Mouse (Mus musculus): ENCODE measurements around the gene Gpr22. TPM values are rescaled to one million over a fixed set of nuclear protein-coding genes. Genes with fewer than 3 reads are reported as not detected.

Gpr22 gene
- polyA plus RNA-seq, 1 experiment from 2014 or later: 0.79 TPM

DNA sequence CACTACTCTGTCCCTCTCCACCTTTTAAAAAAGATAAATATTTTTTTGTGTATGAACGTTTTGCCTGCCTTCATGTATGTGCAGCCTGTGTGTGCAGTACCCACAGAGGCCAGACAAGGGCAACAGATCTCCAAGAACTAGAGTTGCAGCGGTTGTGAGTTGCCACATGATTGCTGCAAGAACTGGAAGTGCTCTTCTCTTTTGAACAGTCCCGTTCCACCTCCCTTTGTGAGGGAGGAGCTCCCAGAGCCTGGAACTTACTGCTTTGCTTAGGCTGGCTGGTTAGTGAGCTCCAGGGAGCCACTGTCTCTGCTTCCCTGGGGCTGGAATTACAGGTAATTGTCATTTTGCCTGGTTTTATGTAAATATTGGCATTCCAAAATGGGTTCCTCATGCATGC lies 10.8 kb upstream of the Gpr22 start:
- 90% methylated on average over 3 of the region's 3 CpGs for WGBS
- Histone ChIP-seq H3K27me3 (ENCODE audit: control insufficient read depth, insufficient read depth, low read depth, low read length) (no peaks in the 10 kb centered on the region), H3K4me3 (ENCODE audit: low read length) (no peak overlapping the region), H3K27ac (ENCODE audit: low read length) (no peak overlapping the region), H3K4me1 (replicated peaks; ENCODE audit: control insufficient read depth, insufficient read depth, low read length) (peaks cover 6% of the 10 kb centered on the region; the same call in 1 of the 2 replicates), H3K36me3 (ENCODE audit: control insufficient read depth, insufficient read depth, low read length) (no peaks in the 10 kb centered on the region), H3K9me3 (ENCODE audit: control insufficient read depth, low read length) (no peaks in the 10 kb centered on the region), H3K4me2 (ENCODE audit: low read depth, low read length) (no peak overlapping the region), H3K9ac (ENCODE audit: low read length) (no peak overlapping the region)
- ATAC-seq (ENCODE audit: low read depth): no peak

DNA sequence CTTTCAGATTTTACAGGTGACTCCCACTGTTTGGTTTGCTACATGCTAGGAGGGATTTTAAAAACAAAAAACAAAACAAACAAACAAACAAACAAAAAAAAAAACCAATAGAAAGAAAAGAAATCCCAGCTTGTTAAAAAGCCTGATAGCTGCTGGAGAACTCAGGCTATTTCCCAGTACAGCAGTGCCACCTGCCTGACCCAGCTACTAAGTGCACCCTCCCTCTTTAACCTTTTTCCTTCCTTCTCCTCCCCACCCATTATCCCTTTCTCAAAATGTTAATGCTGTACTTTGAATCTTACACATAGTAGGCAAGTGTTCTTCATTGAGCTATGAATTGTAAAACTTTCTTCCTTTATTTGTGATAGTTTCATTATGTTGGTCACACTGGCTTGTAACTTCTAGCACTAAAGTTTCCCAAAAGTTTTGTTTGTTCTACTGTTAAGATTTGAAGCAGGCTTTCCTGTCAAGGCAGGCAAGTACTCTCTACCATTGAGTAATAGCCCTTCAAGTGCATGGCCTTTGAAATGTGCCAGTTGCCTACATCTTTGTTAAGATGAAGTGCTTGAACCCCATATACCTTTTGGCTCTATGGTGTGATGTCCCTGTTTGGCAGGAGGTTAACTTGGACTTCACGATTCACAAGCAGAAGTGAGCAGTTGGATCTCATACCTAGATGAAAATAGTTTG lies 6.0 kb upstream of the Gpr22 start:
- peaks cover 10% of the 10 kb centered on the region; the same call in 1 of the 2 replicates for H3K4me1 ChIP-seq (replicated peaks; ENCODE audit: control insufficient read depth, insufficient read depth, low read length)
- no peak overlapping the region for H3K9ac ChIP-seq (ENCODE audit: low read length)
- ATAC-seq (ENCODE audit: low read depth): peak; percentile 66; the same call in 1 of the 2 replicates
- no peaks in the 10 kb centered on the region for H3K36me3 ChIP-seq (ENCODE audit: control insufficient read depth, insufficient read depth, low read length)
- no peak overlapping the region for H3K4me3 ChIP-seq (ENCODE audit: low read length)
- H3K9me3 ChIP-seq (ENCODE audit: control insufficient read depth, low read length): no peaks in the 10 kb centered on the region
- H3K4me2 ChIP-seq (ENCODE audit: low read depth, low read length): no peak overlapping the region
- 74% methylated on average over 1 of the region's 1 CpGs for WGBS
- H3K27me3 ChIP-seq (ENCODE audit: control insufficient read depth, insufficient read depth, low read depth, low read length): no peaks in the 10 kb centered on the region
- peak overlapping the region; percentile 86 for H3K27ac ChIP-seq (ENCODE audit: low read length)

DNA sequence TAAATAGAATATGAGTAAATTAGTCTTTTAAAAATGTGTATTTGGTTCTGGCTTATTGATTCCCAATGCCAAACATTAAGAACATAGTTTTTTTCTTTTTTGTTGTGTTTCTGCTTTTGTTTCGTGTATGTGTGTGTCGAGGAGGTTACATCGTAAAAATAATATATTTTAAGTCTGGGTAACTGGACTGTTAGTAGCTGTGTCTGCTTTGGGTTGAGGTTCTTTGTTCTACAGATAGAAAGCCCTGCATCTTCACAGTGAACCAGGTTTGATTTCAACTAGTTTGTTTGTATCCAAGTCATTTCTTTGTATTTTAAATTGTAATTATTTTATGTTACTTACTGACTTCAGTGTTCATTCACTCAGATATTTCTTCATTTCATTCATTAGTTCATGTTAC lies 323 bp upstream of the Gpr22 start:
- Histone ChIP-seq H3K4me1 (replicated peaks; ENCODE audit: control insufficient read depth, insufficient read depth, low read length) (peaks cover under 1% of the 10 kb centered on the region; the same call in 1 of the 2 replicates), H3K9me3 (ENCODE audit: control insufficient read depth, low read length) (no peaks in the 10 kb centered on the region), H3K4me3 (ENCODE audit: low read length) (no peak overlapping the region), H3K4me2 (ENCODE audit: low read depth, low read length) (no peak overlapping the region), H3K9ac (ENCODE audit: low read length) (no peak overlapping the region), H3K27ac (ENCODE audit: low read length) (no peak overlapping the region), H3K27me3 (ENCODE audit: control insufficient read depth, insufficient read depth, low read depth, low read length) (no peaks in the 10 kb centered on the region), H3K36me3 (ENCODE audit: control insufficient read depth, insufficient read depth, low read length) (no peaks in the 10 kb centered on the region)
- no peak for ATAC-seq (ENCODE audit: low read depth)
- 90% methylated on average over 3 of the region's 3 CpGs for WGBS

DNA sequence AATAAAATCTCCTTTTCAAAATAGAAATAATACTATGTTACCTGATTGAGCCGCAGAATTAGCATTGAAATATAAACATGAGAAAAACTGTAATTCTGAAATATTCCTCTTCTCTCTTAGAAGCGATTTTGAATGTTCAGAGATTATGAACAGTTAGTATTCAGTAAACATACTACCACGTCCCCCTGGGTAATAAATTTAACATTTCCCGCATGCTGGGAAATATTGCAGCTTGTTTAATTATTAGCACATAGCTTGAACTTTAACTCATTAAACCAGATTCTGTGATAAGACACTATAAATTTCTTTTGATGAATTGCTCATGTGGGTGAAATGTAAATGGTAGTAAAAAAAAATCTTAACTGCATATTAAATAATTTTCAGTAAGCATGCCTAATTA lies 1.0 kb downstream of the Gpr22 start:
- 63% methylated on average over 4 of the region's 4 CpGs for WGBS
- H3K9me3 ChIP-seq (ENCODE audit: control insufficient read depth, low read length): no peaks in the 10 kb centered on the region

DNA sequence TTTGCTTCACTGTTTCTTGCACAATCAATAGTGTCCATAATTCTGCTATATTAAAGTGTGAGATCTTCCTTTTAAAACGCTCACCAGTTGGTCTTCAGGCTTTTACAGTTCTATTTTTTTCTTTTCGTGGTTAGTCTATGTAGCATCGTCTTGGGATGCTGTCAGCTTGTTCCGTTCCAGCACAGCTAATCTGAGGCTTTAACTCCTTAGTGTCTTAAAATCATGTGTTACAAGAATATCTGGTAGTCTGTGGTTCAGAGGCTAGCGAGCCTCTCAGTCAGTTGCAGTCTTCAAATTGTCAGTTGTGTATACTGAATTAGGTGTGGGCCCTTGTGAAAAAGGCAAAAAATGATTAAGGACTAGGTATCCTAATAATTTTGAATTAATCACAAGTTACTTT lies 1.5 kb downstream of the Gpr22 start:
- WGBS: 44% methylated on average over 5 of the region's 5 CpGs
- H3K4me1 ChIP-seq (replicated peaks; ENCODE audit: control insufficient read depth, insufficient read depth, low read length): no peaks in the 10 kb centered on the region
- H3K9me3 ChIP-seq (ENCODE audit: control insufficient read depth, low read length): no peaks in the 10 kb centered on the region
- H3K4me3 ChIP-seq (ENCODE audit: low read length): no peak overlapping the region
- H3K4me2 ChIP-seq (ENCODE audit: low read depth, low read length): no peak overlapping the region
- H3K27ac ChIP-seq (ENCODE audit: low read length): no peak overlapping the region
- no peaks in the 10 kb centered on the region for H3K36me3 ChIP-seq (ENCODE audit: control insufficient read depth, insufficient read depth, low read length)
- no peak overlapping the region for H3K9ac ChIP-seq (ENCODE audit: low read length)
- H3K27me3 ChIP-seq (ENCODE audit: control insufficient read depth, insufficient read depth, low read depth, low read length): no peaks in the 10 kb centered on the region
- ATAC-seq (ENCODE audit: low read depth): no peak

More for the DNA sequence above, 1.0 kb downstream of the Gpr22 start:
- H3K36me3 ChIP-seq (ENCODE audit: control insufficient read depth, insufficient read depth, low read length): no peaks in the 10 kb centered on the region
- no peak overlapping the region for H3K4me2 ChIP-seq (ENCODE audit: low read depth, low read length)
- no peak overlapping the region for H3K4me3 ChIP-seq (ENCODE audit: low read length)
- ATAC-seq (ENCODE audit: low read depth): no peak
- no peak overlapping the region for H3K27ac ChIP-seq (ENCODE audit: low read length)
- no peak overlapping the region for H3K9ac ChIP-seq (ENCODE audit: low read length)
- H3K4me1 ChIP-seq (replicated peaks; ENCODE audit: control insufficient read depth, insufficient read depth, low read length): no peaks in the 10 kb centered on the region
- H3K27me3 ChIP-seq (ENCODE audit: control insufficient read depth, insufficient read depth, low read depth, low read length): no peaks in the 10 kb centered on the region

DNA sequence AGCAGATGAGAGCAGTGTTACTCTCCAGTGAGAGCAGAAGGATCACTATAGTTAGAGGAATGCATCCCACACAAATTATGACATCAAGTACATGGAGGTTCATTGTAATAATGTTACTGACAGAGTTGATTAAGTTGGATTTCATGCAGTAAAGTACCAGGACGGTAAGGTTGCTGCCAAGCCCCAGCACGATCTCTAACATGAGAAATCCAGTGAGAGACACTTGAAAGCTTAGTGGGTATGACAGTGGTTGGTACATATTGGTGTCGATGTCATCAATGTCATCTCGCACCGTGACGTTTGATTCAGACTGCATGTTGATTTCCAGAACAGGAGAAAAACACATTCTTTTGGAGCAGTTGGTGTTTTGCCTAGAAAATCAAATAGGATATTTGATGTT lies 4.1 kb downstream of the Gpr22 start:
- Histone ChIP-seq H3K9ac (ENCODE audit: low read length) (no peak overlapping the region), H3K27me3 (ENCODE audit: control insufficient read depth, insufficient read depth, low read depth, low read length) (no peaks in the 10 kb centered on the region)

DNA sequence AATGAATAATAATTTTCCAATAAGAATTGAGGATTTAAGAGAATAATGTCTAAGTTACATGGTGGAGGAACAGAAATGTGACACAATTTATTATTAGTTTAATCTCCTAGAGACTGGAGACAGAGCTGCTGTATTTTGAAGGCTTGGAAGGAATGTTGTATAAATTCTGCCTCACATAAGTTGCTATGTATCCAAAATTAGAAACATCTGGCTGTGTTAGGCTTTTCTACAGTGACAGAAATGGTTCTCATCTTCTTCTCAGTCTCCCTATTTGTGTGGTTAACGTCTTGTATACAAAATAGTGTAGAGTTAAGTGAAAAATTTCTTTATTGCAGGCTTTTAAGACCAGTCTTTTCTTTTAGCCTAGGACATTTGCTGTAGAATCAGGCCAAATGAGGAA lies 6.2 kb downstream of the Gpr22 start:
- no peak overlapping the region for H3K27ac ChIP-seq (ENCODE audit: low read length)

More for the DNA sequence above, 4.1 kb downstream of the Gpr22 start:
- no peak overlapping the region for H3K4me2 ChIP-seq (ENCODE audit: low read depth, low read length)
- 83% methylated on average over 6 of the region's 6 CpGs for WGBS
- H3K4me1 ChIP-seq (replicated peaks; ENCODE audit: control insufficient read depth, insufficient read depth, low read length): no peaks in the 10 kb centered on the region
- ATAC-seq (ENCODE audit: low read depth): no peak
- H3K27ac ChIP-seq (ENCODE audit: low read length): no peak overlapping the region
- no peaks in the 10 kb centered on the region for H3K36me3 ChIP-seq (ENCODE audit: control insufficient read depth, insufficient read depth, low read length)
- no peaks in the 10 kb centered on the region for H3K9me3 ChIP-seq (ENCODE audit: control insufficient read depth, low read length)
- H3K4me3 ChIP-seq (ENCODE audit: low read length): no peak overlapping the region

DNA sequence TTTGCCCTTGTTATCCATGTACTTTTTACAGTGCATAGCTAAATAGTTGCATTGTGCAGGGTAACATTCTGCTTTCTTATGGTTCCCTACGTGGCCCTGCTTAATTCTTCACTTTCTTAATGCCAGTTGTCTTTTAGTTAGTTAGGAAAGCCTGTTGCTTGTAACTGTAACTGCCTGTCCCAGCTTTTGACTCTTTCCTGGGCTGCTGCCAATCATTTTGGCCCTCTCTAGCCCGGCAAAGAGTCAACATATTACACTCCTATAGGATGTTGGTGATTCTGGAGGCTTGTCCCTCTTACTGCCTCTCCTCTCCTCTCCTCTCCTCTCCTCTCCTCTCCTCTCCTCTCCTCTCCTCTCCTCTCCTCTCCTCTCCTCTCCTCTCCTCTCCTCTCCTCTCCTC lies 7.6 kb downstream of the Gpr22 start:
- H3K4me2 ChIP-seq (ENCODE audit: low read depth, low read length): no peak overlapping the region
- no peaks in the 10 kb centered on the region for H3K4me1 ChIP-seq (replicated peaks; ENCODE audit: control insufficient read depth, insufficient read depth, low read length)
- H3K36me3 ChIP-seq (ENCODE audit: control insufficient read depth, insufficient read depth, low read length): no peaks in the 10 kb centered on the region
- ATAC-seq (ENCODE audit: low read depth): no peak
- no peaks in the 10 kb centered on the region for H3K27me3 ChIP-seq (ENCODE audit: control insufficient read depth, insufficient read depth, low read depth, low read length)
- no peak overlapping the region for H3K27ac ChIP-seq (ENCODE audit: low read length)
- H3K9me3 ChIP-seq (ENCODE audit: control insufficient read depth, low read length): no peaks in the 10 kb centered on the region
- H3K9ac ChIP-seq (ENCODE audit: low read length): no peak overlapping the region
- no peak overlapping the region for H3K4me3 ChIP-seq (ENCODE audit: low read length)
- 43% methylated on average over 2 of the region's 2 CpGs for WGBS

More for the DNA sequence above, 6.2 kb downstream of the Gpr22 start:
- Histone ChIP-seq H3K9me3 (ENCODE audit: control insufficient read depth, low read length) (no peaks in the 10 kb centered on the region), H3K9ac (ENCODE audit: low read length) (no peak overlapping the region), H3K27me3 (ENCODE audit: control insufficient read depth, insufficient read depth, low read depth, low read length) (no peaks in the 10 kb centered on the region), H3K36me3 (ENCODE audit: control insufficient read depth, insufficient read depth, low read length) (no peaks in the 10 kb centered on the region), H3K4me2 (ENCODE audit: low read depth, low read length) (no peak overlapping the region), H3K4me1 (replicated peaks; ENCODE audit: control insufficient read depth, insufficient read depth, low read length) (no peaks in the 10 kb centered on the region), H3K4me3 (ENCODE audit: low read length) (no peak overlapping the region)
- no peak for ATAC-seq (ENCODE audit: low read depth)
- 33% methylated on average over 1 of the region's 1 CpGs for WGBS

DNA sequence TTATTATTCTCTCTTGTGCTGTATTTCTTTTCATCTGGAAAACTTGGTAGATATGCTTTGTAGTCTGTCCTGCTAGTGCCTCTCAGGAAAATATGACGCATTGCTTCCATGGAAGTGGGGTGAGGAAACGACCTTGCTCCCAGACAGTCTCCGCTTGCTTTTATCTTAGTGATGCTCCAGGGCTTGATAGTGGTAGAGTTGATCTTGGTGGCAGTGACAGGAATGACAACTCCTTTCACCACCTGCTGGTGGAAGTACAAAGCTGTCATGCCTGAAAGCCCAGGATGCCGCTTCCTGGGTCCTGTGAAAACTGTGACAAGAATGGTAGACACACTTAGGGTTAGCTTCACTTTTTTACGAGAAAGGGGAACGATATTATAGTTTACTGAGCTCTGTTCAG lies 9.8 kb downstream of the Gpr22 start:
- Histone ChIP-seq H3K27me3 (ENCODE audit: control insufficient read depth, insufficient read depth, low read depth, low read length) (no peaks in the 10 kb centered on the region), H3K4me3 (ENCODE audit: low read length) (no peak overlapping the region), H3K4me2 (ENCODE audit: low read depth, low read length) (no peak overlapping the region), H3K36me3 (ENCODE audit: control insufficient read depth, insufficient read depth, low read length) (no peaks in the 10 kb centered on the region), H3K27ac (ENCODE audit: low read length) (no peak overlapping the region), H3K9me3 (ENCODE audit: control insufficient read depth, low read length) (no peaks in the 10 kb centered on the region), H3K9ac (ENCODE audit: low read length) (no peak overlapping the region), H3K4me1 (replicated peaks; ENCODE audit: control insufficient read depth, insufficient read depth, low read length) (no peaks in the 10 kb centered on the region)
- WGBS: 72% methylated on average over 6 of the region's 6 CpGs
- ATAC-seq (ENCODE audit: low read depth): no peak
